Mouse (Mus musculus): ENCODE data around the gene Glo1. TPM values are rescaled to one million over a fixed set of nuclear protein-coding genes. Genes with fewer than 3 reads are reported as not detected.

Gene Glo1
- total RNA-seq, 1 experiment from 2014 or later = 36.2 TPM

- 0 out of 2 replicates have a peak, but pooled peaks have one; percentile 40 for ATAC-seq (replicated peaks; ENCODE audit: insufficient number of reproducible peaks, low FRiP score, low TSS enrichment, poor library complexity, severe bottlenecking)
Observed at GRCm38 (mm10) chr17:30590417-30591198, 36.1 kb downstream of the Glo1 start.

GRCm38 (mm10) chr17:30583258-30584001 lies 43.2 kb downstream of the Glo1 start:
- no peak for ATAC-seq (replicated peaks; ENCODE audit: insufficient number of reproducible peaks, low FRiP score, low TSS enrichment, poor library complexity, severe bottlenecking)

- ATAC-seq (replicated peaks; ENCODE audit: insufficient number of reproducible peaks, low FRiP score, low TSS enrichment, poor library complexity, severe bottlenecking) = no peak
Observed at GRCm38 (mm10) chr17:30582313-30582712, 44.4 kb downstream of the Glo1 start.

GRCm38 (mm10) chr17:30581201-30581600 lies 45.5 kb downstream of the Glo1 start:
- ATAC-seq (replicated peaks; ENCODE audit: insufficient number of reproducible peaks, low FRiP score, low TSS enrichment, poor library complexity, severe bottlenecking) = no peak

GRCm38 (mm10) chr17:30580781-30581180 lies 45.9 kb downstream of the Glo1 start:
- ATAC-seq (replicated peaks; ENCODE audit: insufficient number of reproducible peaks, low FRiP score, low TSS enrichment, poor library complexity, severe bottlenecking) = no peak

- no peak for ATAC-seq (replicated peaks; ENCODE audit: insufficient number of reproducible peaks, low FRiP score, low TSS enrichment, poor library complexity, severe bottlenecking)
Observed at GRCm38 (mm10) chr17:30576946-30577345, 49.7 kb downstream of the Glo1 start.

- ATAC-seq (replicated peaks; ENCODE audit: insufficient number of reproducible peaks, low FRiP score, low TSS enrichment, poor library complexity, severe bottlenecking) = peak; percentile 96
Observed at GRCm38 (mm10) chr17:30575941-30576773, 50.5 kb downstream of the Glo1 start, which contains the start of gene Btbd9. TSS of gene Btbd9 (minus strand) at chr17:30576488.

- ATAC-seq (replicated peaks; ENCODE audit: insufficient number of reproducible peaks, low FRiP score, low TSS enrichment, poor library complexity, severe bottlenecking) = 0 out of 2 replicates have a peak, but pooled peaks have one; percentile 10
Observed at GRCm38 (mm10) chr17:30575121-30575904, 51.4 kb downstream of the Glo1 start.

- no peak for ATAC-seq (replicated peaks; ENCODE audit: insufficient number of reproducible peaks, low FRiP score, low TSS enrichment, poor library complexity, severe bottlenecking)
Observed at GRCm38 (mm10) chr17:30574783-30575075, 51.9 kb downstream of the Glo1 start.

GRCm38 (mm10) chr17:30573990-30574782 lies 52.5 kb downstream of the Glo1 start:
- no peak for ATAC-seq (replicated peaks; ENCODE audit: insufficient number of reproducible peaks, low FRiP score, low TSS enrichment, poor library complexity, severe bottlenecking)

GRCm38 (mm10) chr17:30570971-30571370 lies 55.7 kb downstream of the Glo1 start:
- ATAC-seq (replicated peaks; ENCODE audit: insufficient number of reproducible peaks, low FRiP score, low TSS enrichment, poor library complexity, severe bottlenecking) = no peak

- ATAC-seq (replicated peaks; ENCODE audit: insufficient number of reproducible peaks, low FRiP score, low TSS enrichment, poor library complexity, severe bottlenecking) = no peak
Observed at GRCm38 (mm10) chr17:30570173-30570572, 56.5 kb downstream of the Glo1 start.

- no peak for ATAC-seq (replicated peaks; ENCODE audit: insufficient number of reproducible peaks, low FRiP score, low TSS enrichment, poor library complexity, severe bottlenecking)
Observed at GRCm38 (mm10) chr17:30568473-30568872, 58.2 kb downstream of the Glo1 start.

- no peak for ATAC-seq (replicated peaks; ENCODE audit: insufficient number of reproducible peaks, low FRiP score, low TSS enrichment, poor library complexity, severe bottlenecking)
Observed at GRCm38 (mm10) chr17:30564971-30565370, 61.7 kb downstream of the Glo1 start.

- ATAC-seq (replicated peaks; ENCODE audit: insufficient number of reproducible peaks, low FRiP score, low TSS enrichment, poor library complexity, severe bottlenecking) = no peak
Observed at GRCm38 (mm10) chr17:30564407-30564806, 62.3 kb downstream of the Glo1 start.

GRCm38 (mm10) chr17:30563484-30564075 lies 63.1 kb downstream of the Glo1 start:
- ATAC-seq (replicated peaks; ENCODE audit: insufficient number of reproducible peaks, low FRiP score, low TSS enrichment, poor library complexity, severe bottlenecking) = no peak

- no peak for ATAC-seq (replicated peaks; ENCODE audit: insufficient number of reproducible peaks, low FRiP score, low TSS enrichment, poor library complexity, severe bottlenecking)
Observed at GRCm38 (mm10) chr17:30562770-30563169, 63.9 kb downstream of the Glo1 start.
